Mouse (Mus musculus) mouse embryonic stem cell (cell line): Measurements from ENCODE around the gene Apobr.

Source experiments
- in situ Hi-C, 2 experiments: fragments of 300-500 bp; cut with MboI; formaldehyde crosslinking; loops; 1 replicate in 1 of 2; 3 replicates in 1 of 2; pipeline ENCODE4 v1.14.3; 2019 to 2020; ENCODE audit warnings: low sequenced_read_pairs in 2 of 2, low pct_unique_long_range_greater_than_20kb in 1 of 2, mixed read lengths in 1 of 2; ENCODE audit not compliant: unreplicated experiment in 1 of 2

The Apobr gene

DNA sequence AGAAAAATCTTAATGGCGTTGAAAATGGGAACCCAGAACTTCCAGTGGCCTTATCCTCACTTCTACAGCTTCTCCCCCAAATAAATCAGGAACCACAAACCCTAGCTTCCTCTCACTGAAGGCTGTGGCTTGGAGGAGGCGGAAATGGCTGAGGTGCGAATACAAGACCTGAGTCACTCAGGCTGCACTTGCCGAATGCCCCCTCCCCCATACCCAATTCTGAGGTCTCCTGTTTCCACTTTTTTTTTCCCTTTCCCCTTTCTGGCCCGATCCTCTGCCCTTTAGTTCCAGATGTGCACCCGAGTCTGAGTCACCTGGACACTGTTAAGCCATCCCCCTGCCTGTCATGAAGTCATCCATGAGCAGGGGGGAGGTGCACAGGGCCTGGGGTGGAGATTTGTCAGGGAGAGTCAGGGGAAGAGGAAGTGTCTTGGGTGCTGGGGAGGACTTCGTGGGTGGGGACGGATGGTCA, at the start of gene Apobr:
TSS of gene Apobr (plus strand) at position 437 of the 472 bp plus-strand sequence.
- in situ Hi-C loops, result loop anchor here in 1 of 2 experiments (5.0 kb wide), 1 partner anchor 48 kb away; the partner anchor contains the start of gene Nupr1

- in situ Hi-C loops, result no loop called here
Observed at GRCm38 (mm10) chr7:126535766-126536165, 49.0 kb upstream of the Apobr start.

DNA sequence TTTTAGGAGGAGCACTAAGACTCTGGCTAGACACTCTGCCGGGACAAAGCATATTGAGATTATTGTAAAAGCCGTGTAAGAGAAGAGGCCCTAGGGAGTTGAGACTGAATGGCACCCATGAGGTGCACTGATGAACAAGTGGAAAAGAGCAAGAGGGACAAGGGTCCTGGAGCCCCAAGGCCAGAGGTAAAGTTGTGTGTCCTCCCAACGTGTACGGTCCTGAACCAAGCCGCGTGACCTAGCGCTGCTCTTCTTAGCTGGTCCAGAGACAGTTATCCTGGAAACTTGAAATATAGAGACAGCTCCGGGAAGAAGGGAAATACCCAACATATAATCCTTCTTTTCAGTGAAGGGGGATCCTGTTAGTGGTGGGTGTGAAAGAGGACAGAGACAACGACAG, 48.3 kb upstream of the Apobr start:
- in situ Hi-C loops, result no loop called here

DNA sequence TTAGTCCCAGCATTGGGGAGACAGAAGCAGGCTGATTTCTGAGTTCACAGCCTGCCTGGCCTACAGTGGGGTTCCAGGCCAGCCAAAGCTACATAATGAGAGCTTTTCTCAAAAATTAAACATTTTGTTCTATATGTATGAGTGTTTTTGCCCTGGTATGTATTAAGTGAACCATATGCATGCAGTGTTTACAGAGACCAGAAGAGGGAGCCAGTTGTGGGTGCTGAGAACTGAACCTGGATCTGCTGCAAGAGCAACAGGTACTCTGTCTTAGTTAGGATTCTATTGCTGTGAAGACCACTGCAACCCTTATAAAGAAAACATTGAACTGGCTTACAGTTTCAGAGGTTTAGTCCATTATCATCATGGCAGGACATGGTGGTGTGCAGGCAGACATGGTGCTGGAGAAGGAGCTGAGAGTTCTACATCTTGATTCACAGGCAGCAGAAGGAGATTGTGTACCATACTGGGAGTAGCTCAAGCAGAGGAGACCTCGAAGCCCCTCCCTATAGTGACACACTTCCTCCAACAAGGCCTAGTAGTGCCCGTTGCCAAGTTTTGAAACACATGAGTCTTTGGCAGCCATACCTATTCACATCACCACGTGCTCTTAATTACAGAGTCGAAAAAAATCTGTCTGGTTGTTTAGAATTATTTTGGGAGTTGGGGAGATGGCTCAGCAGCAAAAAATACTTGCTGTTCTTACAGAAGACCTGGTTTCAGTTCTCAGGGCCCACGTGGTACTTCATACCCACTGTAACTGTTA, 46.7 kb upstream of the Apobr start:
- in situ Hi-C loops, result no loop called here

DNA sequence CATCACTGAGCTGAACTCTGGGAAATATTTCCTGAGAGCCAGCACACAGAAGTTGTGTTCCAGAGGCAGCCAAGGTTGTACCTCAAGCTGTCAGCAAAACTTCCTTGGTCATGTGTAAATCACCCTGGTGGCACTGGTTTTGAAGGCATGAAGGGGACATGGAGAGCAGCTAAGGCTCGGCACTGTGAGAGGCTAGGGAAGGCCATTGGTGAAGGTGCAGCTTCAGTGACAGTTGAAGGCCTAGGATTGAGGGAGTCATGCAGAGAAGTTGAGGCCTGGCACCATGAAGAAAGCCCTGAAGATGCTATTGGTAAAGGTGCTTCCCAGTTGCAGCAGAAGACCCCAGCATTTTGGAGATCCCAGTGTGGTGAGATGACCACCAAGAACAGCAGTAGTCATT, 43.1 kb upstream of the Apobr start:
- in situ Hi-C loops, result no loop called here

DNA sequence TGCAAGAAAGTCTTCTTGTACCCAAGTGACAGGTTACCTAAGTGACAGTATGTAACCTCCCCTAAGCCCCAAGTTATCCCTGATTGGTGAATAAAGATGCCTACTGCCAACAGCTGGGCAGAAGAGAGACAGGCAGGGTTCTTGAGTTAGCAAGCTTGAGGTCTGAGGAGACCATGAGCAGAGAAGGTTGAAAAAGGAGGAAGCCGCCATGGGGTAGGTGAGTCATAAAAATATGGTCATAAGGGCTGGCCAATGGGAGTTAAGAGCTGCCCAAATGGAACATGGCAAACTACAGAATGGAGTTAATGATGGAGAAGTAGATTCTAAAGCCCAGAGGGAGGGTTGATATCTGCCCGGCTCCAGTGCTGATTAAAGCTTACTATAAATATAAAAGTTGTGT, 39.1 kb upstream of the Apobr start:
- in situ Hi-C loops, result loop anchor here in 1 of 2 experiments (5.0 kb wide), 1 partner anchor 48 kb away; no protein-coding TSS in a partner anchor

DNA sequence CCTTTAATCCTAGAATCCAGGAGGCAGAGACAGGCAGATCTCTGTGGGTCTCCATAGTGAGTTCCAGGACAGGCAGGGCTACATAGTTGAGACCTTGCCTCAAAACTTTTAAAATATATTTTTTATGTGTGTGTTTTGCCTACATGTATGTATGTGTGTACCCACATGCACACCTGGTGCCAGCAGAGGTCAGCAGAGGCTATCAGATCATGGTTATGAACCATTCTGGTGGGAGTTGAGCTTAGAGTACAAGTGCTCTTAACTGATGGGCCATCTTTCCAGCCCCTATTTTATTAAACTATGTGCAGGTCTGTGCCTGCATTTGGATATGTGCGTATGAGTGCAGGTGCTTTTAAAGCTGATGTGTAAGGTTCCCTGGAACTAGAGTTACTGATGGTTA, 29.9 kb upstream of the Apobr start:
- in situ Hi-C loops, result loop anchor here in 1 of 2 experiments (5.0 kb wide), 1 partner anchor 57 kb away; no protein-coding TSS in a partner anchor

DNA sequence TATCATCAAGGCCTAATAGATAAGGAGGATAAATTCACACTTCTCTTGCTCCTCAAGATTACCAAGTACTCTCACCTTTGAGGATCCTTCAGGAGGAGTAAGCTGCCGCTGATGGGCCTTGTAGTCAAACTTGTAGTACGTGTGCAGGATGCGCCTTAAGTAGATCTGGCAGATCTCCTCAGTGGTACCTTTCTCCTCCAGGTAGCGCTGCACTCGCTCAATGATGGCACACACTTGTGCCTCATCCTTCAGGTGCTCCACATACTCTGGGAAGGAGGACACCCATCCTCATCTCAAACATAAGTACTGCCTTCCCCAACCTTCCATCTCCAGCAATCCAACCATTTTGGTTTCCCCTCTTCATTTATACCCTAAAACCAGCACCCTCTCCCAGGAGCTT, 28.1 kb upstream of the Apobr start:
- in situ Hi-C loops, result loop anchor here in 1 of 2 experiments (5.0 kb wide), 1 partner anchor 59 kb away; no protein-coding TSS in a partner anchor

DNA sequence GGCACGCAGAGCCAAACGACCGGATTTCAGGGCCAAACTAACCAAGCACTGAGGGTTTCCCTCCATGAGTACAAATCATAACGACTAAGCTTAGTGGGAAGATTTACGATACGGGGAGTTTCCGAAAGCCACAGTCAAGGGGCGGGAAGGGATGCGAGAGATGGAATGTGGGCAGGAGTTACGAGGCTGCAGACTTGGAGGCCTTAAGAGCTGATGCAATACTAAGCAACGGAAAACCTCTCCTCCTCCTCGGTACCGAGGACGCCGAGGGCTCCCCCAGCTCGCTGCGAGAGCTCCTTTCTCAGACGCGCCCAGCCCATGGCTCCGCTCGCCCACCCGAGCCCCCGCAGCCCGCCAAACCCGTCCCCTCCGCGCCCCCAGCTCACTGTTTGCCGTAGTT, 19.0 kb upstream of the Apobr start:
- in situ Hi-C loops, result no loop called here

- in situ Hi-C loops, result no loop called here
Observed at GRCm38 (mm10) chr7:126566094-126566765, 18.5 kb upstream of the Apobr start, which contains the start of gene Eif3c. TSS of gene Eif3c (minus strand) at chr7:126566411.

DNA sequence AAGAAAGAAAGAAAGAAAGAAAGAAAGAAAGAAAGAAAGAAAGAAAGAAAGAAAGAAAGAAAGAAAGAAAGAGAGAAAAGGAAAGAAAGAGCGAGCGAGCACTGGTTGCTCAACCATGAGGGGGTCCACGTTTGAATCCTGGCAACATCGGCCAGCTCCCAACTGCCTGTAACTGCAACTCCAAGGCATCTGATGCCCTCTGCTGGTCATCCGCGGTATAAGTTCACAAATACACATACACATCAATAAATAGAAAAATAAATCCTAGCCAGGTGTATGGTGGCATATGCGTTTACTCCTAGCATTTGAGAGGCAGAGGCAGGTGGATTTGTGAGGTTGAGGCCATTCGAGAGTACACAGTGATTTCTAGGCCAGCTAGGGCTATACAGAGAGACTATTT, 7.8 kb upstream of the Apobr start:
- in situ Hi-C loops, result no loop called here

DNA sequence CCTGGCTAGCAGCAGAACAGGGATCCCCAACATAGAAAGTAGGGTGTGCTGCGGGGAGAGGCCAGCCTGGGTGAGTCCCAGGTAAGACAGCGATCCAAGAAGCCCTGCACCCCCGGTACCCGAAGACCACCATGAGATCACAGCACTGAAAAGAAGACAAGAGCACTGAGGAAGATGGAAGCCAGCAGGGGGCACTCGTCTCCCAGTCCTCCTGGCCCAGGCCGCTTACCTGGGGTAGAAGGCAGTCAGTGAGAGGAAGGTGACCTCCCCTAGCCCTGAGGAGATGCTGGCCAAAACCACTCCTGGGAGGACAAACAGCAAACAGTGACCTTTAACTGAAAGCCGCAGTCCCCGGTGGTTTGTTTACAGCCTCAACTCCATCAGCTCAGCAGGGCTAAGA, 5.6 kb upstream of the Apobr start:
- in situ Hi-C loops, result no loop called here

- in situ Hi-C loops, result loop anchor here in 1 of 2 experiments (5.0 kb wide), 1 partner anchor 51 kb away; the partner anchor contains the start of gene Nupr1
Observed at GRCm38 (mm10) chr7:126581661-126582060, 3.1 kb upstream of the Apobr start.

DNA sequence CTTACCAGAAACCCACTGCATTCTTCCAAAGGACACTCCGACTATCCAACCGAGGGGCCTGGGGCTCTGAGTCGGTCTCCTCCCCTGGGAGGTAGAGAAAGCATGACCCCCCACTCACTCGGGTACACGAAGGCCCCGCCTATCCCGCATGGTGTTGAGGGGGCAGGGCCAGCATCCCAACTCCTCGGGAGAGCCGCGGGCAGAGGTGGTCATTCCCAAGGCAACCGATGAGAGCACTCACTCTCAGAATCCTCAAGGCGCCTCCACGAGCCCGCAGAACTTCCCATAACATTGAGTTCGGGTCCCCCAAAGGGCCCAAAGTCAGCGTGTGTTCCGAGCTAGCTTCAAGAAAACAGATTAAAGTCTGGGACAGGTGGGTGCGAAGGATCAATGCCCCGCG, 2.0 kb upstream of the Apobr start:
- in situ Hi-C loops, result loop anchor here in 1 of 2 experiments (5.0 kb wide), 1 partner anchor 50 kb away; the partner anchor contains the start of gene Nupr1

DNA sequence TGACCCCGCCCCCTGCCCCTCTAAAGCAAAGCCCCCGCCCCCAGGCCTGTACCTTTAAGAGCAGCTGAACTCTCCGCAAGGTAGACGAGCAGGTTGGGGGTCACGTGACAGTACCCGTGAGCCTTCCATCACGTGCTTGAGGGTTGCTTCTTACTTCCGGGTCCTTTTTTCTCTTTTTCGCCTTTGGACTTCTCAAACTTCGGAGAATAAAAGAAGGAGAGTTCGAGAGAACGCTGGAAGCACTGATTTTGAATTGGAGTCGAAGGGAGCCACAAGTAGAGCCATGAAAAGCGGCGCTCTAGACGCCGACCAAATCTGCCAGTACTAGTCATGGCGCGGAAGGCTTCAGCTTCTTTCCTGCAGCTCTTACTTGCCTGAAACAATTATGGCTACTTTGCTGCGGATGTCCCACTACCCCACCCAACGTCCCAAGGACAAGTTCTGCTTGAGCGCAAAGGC, 1.5 kb upstream of the Apobr start:
- in situ Hi-C loops, result loop anchor here in 1 of 2 experiments (5.0 kb wide), 1 partner anchor 49 kb away; the partner anchor contains the start of gene Nupr1

DNA sequence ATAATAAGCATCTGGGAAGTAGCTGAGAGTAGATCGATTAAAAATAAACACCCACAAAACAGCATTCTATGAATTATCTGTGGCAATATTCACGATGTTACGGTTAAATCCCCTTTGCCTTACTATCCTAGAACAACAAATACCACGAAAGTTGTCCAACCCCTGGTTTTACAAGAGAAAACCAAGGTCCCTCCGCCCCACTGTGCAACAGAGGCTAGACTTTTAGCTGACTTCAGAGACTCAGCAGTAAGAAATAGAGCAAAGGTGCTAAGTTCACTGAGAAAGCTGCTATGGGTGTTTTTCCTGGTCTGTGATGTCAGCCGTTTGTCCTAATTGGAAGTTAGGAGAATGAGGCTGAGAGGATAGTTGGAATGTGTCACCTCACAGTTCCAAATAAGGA, 981 bp upstream of the Apobr start:
- in situ Hi-C loops, result loop anchor here in 1 of 2 experiments (5.0 kb wide), 1 partner anchor 49 kb away; the partner anchor contains the start of gene Nupr1

DNA sequence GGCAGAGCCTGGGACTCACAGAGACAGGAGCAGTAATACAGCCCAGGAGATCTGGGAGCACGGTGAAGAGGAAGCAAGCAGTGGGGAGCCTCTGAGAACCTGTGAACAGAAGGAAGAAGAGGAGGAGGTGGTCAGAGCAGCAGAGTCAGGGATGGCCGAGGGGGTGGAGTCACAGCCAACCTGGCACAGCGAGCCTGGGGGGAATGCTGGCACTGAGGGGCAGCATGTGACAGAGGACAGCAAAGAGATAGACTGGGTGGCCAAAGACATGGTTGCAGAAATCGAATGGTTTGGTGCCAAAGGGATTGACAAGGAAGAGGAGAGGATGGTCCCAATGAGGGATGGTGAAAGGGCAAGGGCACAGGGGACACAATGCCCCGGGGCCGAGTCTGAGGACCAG, 975 bp downstream of the Apobr start, which contains the start of gene Cln3:
TSS of gene Cln3 (minus strand) at position 101 of the 400 bp plus-strand sequence.
- in situ Hi-C loops, result loop anchor here in 1 of 2 experiments (5.0 kb wide), 1 partner anchor 47 kb away; the partner anchor contains the start of gene Nupr1

DNA sequence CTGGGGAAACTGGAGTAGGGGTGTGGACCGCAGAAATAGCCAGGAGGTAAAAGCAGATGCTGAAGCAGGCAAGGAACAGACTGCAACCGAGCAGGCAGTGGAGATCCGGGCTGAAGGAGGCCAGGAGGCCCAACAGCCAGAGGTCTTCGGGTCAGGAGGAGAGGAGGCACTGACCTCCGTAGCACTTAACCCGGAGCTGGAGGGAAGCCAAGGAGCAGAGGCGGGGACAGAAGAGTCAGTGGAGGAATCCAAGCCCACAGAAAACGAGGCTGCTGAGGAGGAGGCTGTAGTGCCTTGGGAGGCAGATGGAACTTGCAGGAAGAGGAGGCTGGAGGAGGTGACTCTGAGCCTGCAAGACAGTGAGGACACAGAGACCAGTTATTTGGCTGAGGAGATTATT, 2.1 kb downstream of the Apobr start:
- in situ Hi-C loops, result loop anchor here in 1 of 2 experiments (5.0 kb wide), 1 partner anchor 45 kb away; the partner anchor contains the start of gene Nupr1

DNA sequence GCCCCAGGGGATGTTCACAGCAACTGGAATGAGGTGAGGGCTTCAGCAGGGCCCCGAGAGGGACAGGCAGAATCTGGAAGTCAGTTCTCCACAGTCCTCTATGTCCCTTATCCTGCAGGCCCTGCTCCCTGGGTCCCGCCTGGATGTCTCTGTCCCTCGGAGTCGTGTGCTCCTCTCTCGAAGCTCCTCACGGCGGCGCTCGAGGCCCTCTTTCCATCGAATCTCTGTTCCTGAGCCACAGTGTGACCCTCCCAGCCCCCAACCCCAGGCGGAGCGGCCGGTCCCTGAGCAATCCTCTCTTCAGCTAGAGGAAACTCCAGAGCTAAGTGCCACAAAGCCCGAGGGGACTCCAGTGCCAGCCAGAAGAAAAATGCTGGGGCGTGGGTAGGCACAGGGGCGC, 3.0 kb downstream of the Apobr start:
- in situ Hi-C loops, result loop anchor here in 1 of 2 experiments (5.0 kb wide), 1 partner anchor 45 kb away; the partner anchor contains the start of gene Nupr1
